Mouse (Mus musculus): ENCODE results near the gene Olfr1414.
A peak's percentile ranks its signal among the peaks of the same experiment; 100 is the strongest.
"Not testable (repeated sequence)": the region's sequence is repeated elsewhere in the genome, so short reads cannot be mapped to it uniquely, and the experiment has no call there.

Olfr1414 gene

GRCm38 (mm10) chr1:92518561-92518960, at the start of gene Olfr1414:
TSS of gene Olfr1414 (minus strand) at chr1:92518661.
- DNase-seq (ENCODE audit: low read depth, low spot score) = no peak

- no peak for DNase-seq (ENCODE audit: low read depth, low spot score)
Observed at GRCm38 (mm10) chr1:92545929-92546328, 27.5 kb upstream of the Olfr1414 start.

- no peak for DNase-seq (ENCODE audit: low read depth, low spot score)
Observed at GRCm38 (mm10) chr1:92539071-92539470, 20.6 kb upstream of the Olfr1414 start.

GRCm38 (mm10) chr1:92536972-92537371, 18.5 kb upstream of the Olfr1414 start:
- DNase-seq (ENCODE audit: low read depth, low spot score) = no peak

- no peak for DNase-seq (ENCODE audit: low read depth, low spot score)
Observed at GRCm38 (mm10) chr1:92523764-92524163, 5.3 kb upstream of the Olfr1414 start.

- DNase-seq (ENCODE audit: low read depth, low spot score) = peak; percentile 26
Observed at GRCm38 (mm10) chr1:92521376-92521775, 2.9 kb upstream of the Olfr1414 start.

GRCm38 (mm10) chr1:92519046-92519445, 585 bp upstream of the Olfr1414 start:
- no peak for DNase-seq (ENCODE audit: low read depth, low spot score)

GRCm38 (mm10) chr1:92515390-92515789, 3.1 kb downstream of the Olfr1414 start:
- DNase-seq (ENCODE audit: low read depth, low spot score) = no peak

GRCm38 (mm10) chr1:92511646-92512045, 6.8 kb downstream of the Olfr1414 start:
- DNase-seq (ENCODE audit: low read depth, low spot score) = not testable (repeated sequence)

- DNase-seq (ENCODE audit: low read depth, low spot score) = no peak
Observed at GRCm38 (mm10) chr1:92496001-92496400, 22.5 kb downstream of the Olfr1414 start, which contains the start of gene Olfr1415. TSS of gene Olfr1415 (minus strand) at chr1:92496101.

GRCm38 (mm10) chr1:92485013-92485412, 33.4 kb downstream of the Olfr1414 start, which contains the start of gene Olfr1416:
TSS of gene Olfr1416 (minus strand) at chr1:92485113.
- no peak for DNase-seq (ENCODE audit: low read depth, low spot score)

GRCm38 (mm10) chr1:92474066-92474578, 44.3 kb downstream of the Olfr1414 start:
- DNase-seq (ENCODE audit: low read depth, low spot score) = no peak

- peak; percentile 85 for DNase-seq (ENCODE audit: low read depth, low spot score)
Observed at GRCm38 (mm10) chr1:92473165-92474041, 45.1 kb downstream of the Olfr1414 start, which contains the start of gene Ndufa10. TSS of gene Ndufa10 (minus strand) at chr1:92473860.

GRCm38 (mm10) chr1:92468891-92469290, 49.6 kb downstream of the Olfr1414 start:
- no peak for DNase-seq (ENCODE audit: low read depth, low spot score)

- no peak for DNase-seq (ENCODE audit: low read depth, low spot score)
Observed at GRCm38 (mm10) chr1:92458416-92458815, 60.0 kb downstream of the Olfr1414 start.

GRCm38 (mm10) chr1:92457758-92458157, 60.7 kb downstream of the Olfr1414 start:
- no peak for DNase-seq (ENCODE audit: low read depth, low spot score)

Measured in WW6 (cell line).